Comparison of ENCODE assay signal across 8 mouse cellular contexts in the genomic region with DNA sequence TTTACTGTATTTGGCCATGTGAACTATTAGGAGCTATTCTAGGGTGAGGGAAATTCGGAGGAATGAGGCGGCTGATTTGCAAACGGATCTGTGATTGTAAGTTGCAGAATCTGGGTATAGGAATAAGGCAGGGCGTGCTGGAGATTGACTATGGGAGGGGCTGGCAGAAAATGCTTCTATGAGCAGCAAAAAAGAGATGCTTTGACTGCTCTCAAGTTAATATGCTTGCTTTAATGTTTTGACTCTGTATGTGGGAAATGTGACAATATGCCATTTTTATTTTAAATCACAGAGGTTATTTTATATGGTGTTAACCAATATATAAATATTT.
DNase-seq lines count a peak whose midpoint lies in the region; ATAC-seq lines count a peak whose summit lies in the region.

No protein-coding gene starts in this region.

- ATAC-seq in liver, embryonic 13.5 days (ENCODE audit: low read depth): no peak
- ATAC-seq in erythroblast, adult 5-6 weeks (replicated peaks; ENCODE audit: low FRiP score, poor library complexity, severe bottlenecking): no peak

- no peak overlapping the region for H3K27ac ChIP-seq in liver, embryonic 13.5 days

- H3K9ac ChIP-seq in liver, embryonic 13.5 days: no peak overlapping the region

- H3K9me3 ChIP-seq in liver, embryonic 13.5 days (replicated peaks): no peaks in the 10 kb centered on the region

- peak; percentile 71 for DNase-seq in heart, adult 11 months
- DNase-seq in heart, postnatal 4 days: no peak
- DNase-seq in right cerebral cortex, adult 2 months (ENCODE audit: low spot score in 2 of 2): peak; percentile 62 to 73
- no peak for DNase-seq in right cerebral cortex, postnatal 36 days (ENCODE audit: low spot score in 2 of 2)
- DNase-seq in liver, embryonic 13.5 days: no peak
- DNase-seq in lung, postnatal 14 days: no peak
- no peak for DNase-seq in cerebellum, adult 9-11 months

- H3K4me3 ChIP-seq in liver, embryonic 13.5 days (replicated peaks): 0 out of 2 replicates have a peak overlapping the region, but pooled peaks have one; percentile 27

- peaks cover 5% of the 10 kb centered on the region; the same call in 1 of the 2 replicates for H3K36me3 ChIP-seq in liver, embryonic 13.5 days

- peaks cover 16% of the 10 kb centered on the region for H3K4me1 ChIP-seq in liver, embryonic 13.5 days (replicated peaks)

- WGBS in liver, embryonic 13.5 days (ENCODE audit: insufficient replicate concordance): 68% methylated on average over 4 of the region's 4 CpGs

- peak overlapping the region; percentile 49 for H3K4me2 ChIP-seq in liver, embryonic 13.5 days

- H3K27me3 ChIP-seq in liver, embryonic 13.5 days: no peaks in the 10 kb centered on the region

Comparison
In these comparisons a context has a peak if more than half of its experiments do, and no peak if none do; other contexts are left out.
1. DNase-seq: peak in heart, adult 11 months (single experiment) and right cerebral cortex, adult 2 months (2 of 2); none in heart, postnatal 4 days (single experiment), right cerebral cortex, postnatal 36 days (0 of 2), liver, embryonic 13.5 days (single experiment), lung, postnatal 14 days (single experiment) and cerebellum, adult 9-11 months (single experiment).